8 mouse cellular contexts compared by ENCODE assay signal in genomic region chr9:22095854-22096307, GRCm38 (mm10). TPM values are rescaled to one million over a fixed set of nuclear protein-coding genes. Genes with fewer than 3 reads are reported as not detected.
A peak's percentile ranks its signal among the peaks of the same experiment; 100 is the strongest.
DNase-seq lines count a peak whose midpoint lies in the region; ATAC-seq and TF ChIP-seq lines count a peak whose summit lies in the region.

No protein-coding gene starts in this region.

- H3K4me3 ChIP-seq in forebrain, postnatal 0 days (ENCODE audit: low read depth, low read length) = peak overlapping the region; percentile 30

- WGBS in forebrain, postnatal 0 days = 2% methylated on average over 24 of the region's 24 CpGs

- H3K4me2 ChIP-seq in forebrain, postnatal 0 days (ENCODE audit: low read depth) = peak overlapping the region; percentile 58

- no peaks in the 10 kb centered on the region for H3K4me1 ChIP-seq in forebrain, postnatal 0 days (ENCODE audit: insufficient read depth)

- H3K27me3 ChIP-seq in forebrain, postnatal 0 days (ENCODE audit: insufficient read depth, low read length) = peaks cover 21% of the 10 kb centered on the region

- DNase-seq in MEL-GATA-1-ER (ENCODE audit: extremely low read depth, low read depth) = peak; percentile 80
- DNase-seq in cerebellum, adult 8-10 months = peak; percentile 86
- peak; percentile 65 for DNase-seq in forebrain, postnatal 0 days
- DNase-seq in heart, postnatal 4 days = peak; percentile 95
- DNase-seq in layer of hippocampus, postnatal 10 days (ENCODE audit: low spot score in 2 of 2) = peak; percentile 72 to 75
- DNase-seq in lung, postnatal 10 days = peak; percentile 94
- DNase-seq in ovary, postnatal 14 days (ENCODE audit: low spot score) = peak; percentile 68
- DNase-seq in thymus, postnatal 14 days = peak; percentile 87

- ATAC-seq in forebrain, postnatal 0 days = peak; percentile 56; the same call in 1 of the 2 replicates

- H3K9me3 ChIP-seq in forebrain, postnatal 0 days (ENCODE audit: low read length) = no peaks in the 10 kb centered on the region

- TF ChIP-seq CTCF in forebrain, postnatal 0 days (IDR thresholded peaks at IDR 0.05; ENCODE audit: low read depth) = peak; percentile 60

- H3K27ac ChIP-seq in forebrain, postnatal 0 days (ENCODE audit: low read depth, low read length) = no peak overlapping the region

- no peaks in the 10 kb centered on the region for H3K36me3 ChIP-seq in forebrain, postnatal 0 days (ENCODE audit: insufficient read depth)

- H3K9ac ChIP-seq in forebrain, postnatal 0 days = peak overlapping the region; percentile 40; the same call in 1 of the 2 replicates

RNA-seq across cellular contexts. Expression of gene Cnn1, which starts 3.1 kb away (rescaled TPM):
- 0.24 TPM in 1 of 2 replicates, not detected in the other for total RNA-seq in forebrain, postnatal 0 days (2014; rRNA removed)
- 0.24 and 0.86 TPM in 2 replicates for polyA plus RNA-seq in forebrain, postnatal 0 days (2015; fragmentation: Nextera tagmentation; extraction: Ambion mirVana)
- 10 to 100 TPM; 38.1 to 39.3 TPM for total RNA-seq in heart, postnatal 4 days (2021)
- under 1 TPM; 0.42 to 0.43 TPM for total RNA-seq in layer of hippocampus, postnatal 10 days (2021)

RNA-seq across cellular contexts. Expression of gene Ecsit, which starts 10.6 kb away (rescaled TPM):
- 55.2 and 59.2 TPM in 2 replicates for total RNA-seq in forebrain, postnatal 0 days (2014; rRNA removed)
- polyA plus RNA-seq in forebrain, postnatal 0 days (2015; fragmentation: Nextera tagmentation; extraction: Ambion mirVana) = 64.1 and 64.7 TPM in 2 replicates
- 10 to 100 TPM; 69.4 to 69.6 TPM for total RNA-seq in heart, postnatal 4 days (2021)
- 10 to 100 TPM; 45.8 to 46.8 TPM for total RNA-seq in layer of hippocampus, postnatal 10 days (2021)

RNA-seq across cellular contexts. Expression of gene Elof1, which starts 21.1 kb away (rescaled TPM):
- 122 and 137 TPM in 2 replicates for total RNA-seq in forebrain, postnatal 0 days (2014; rRNA removed)
- 165 and 170 TPM in 2 replicates for polyA plus RNA-seq in forebrain, postnatal 0 days (2015; fragmentation: Nextera tagmentation; extraction: Ambion mirVana)
- 10 to 100 TPM; 60.1 to 63.4 TPM for total RNA-seq in heart, postnatal 4 days (2021)
- total RNA-seq in layer of hippocampus, postnatal 10 days (2021) = 10 to 100 TPM; 60.4 to 60.7 TPM

RNA-seq across cellular contexts. Expression of gene Zfp653, which starts 24.7 kb away (rescaled TPM):
- 31.0 and 32.3 TPM in 2 replicates for total RNA-seq in forebrain, postnatal 0 days (2014; rRNA removed)
- polyA plus RNA-seq in forebrain, postnatal 0 days (2015; fragmentation: Nextera tagmentation; extraction: Ambion mirVana) = 13.3 and 16.3 TPM in 2 replicates
- total RNA-seq in heart, postnatal 4 days (2021) = 1 to 10 TPM; 8.4 to 9.0 TPM
- total RNA-seq in layer of hippocampus, postnatal 10 days (2021) = 10 to 100 TPM; 19.4 to 21.1 TPM

RNA-seq across cellular contexts. Expression of gene Gm49318, which starts 24.8 kb away (rescaled TPM):
- total RNA-seq in forebrain, postnatal 0 days (2014; rRNA removed) = not detected in 2 replicates
- not detected in 2 replicates for polyA plus RNA-seq in forebrain, postnatal 0 days (2015; fragmentation: Nextera tagmentation; extraction: Ambion mirVana)
- total RNA-seq in heart, postnatal 4 days (2021) = under 1 TPM in 1 of 2 experiments, not detected in 1; 0.92 TPM
- 1 to 10 TPM in 1 of 2 experiments, not detected in 1; 6.2 TPM for total RNA-seq in layer of hippocampus, postnatal 10 days (2021)

Comparison
In these comparisons a context has a peak if more than half of its experiments do, and no peak if none do; other contexts are left out.
1. RNA of gene Cnn1, which starts 3.1 kb away (total RNA-seq): 38.1 to 39.3 TPM in heart, postnatal 4 days; 0.42 to 0.43 TPM in layer of hippocampus, postnatal 10 days and 0.24 TPM in forebrain, postnatal 0 days; every median in the first group is over 10 times any median in the second.
2. Peak in every context shown above with its lines, with median percentiles within 50 percentile points of each other: DNase-seq.